Comparison of ENCODE assay signal across 25 mouse cellular contexts in the genomic region with DNA sequence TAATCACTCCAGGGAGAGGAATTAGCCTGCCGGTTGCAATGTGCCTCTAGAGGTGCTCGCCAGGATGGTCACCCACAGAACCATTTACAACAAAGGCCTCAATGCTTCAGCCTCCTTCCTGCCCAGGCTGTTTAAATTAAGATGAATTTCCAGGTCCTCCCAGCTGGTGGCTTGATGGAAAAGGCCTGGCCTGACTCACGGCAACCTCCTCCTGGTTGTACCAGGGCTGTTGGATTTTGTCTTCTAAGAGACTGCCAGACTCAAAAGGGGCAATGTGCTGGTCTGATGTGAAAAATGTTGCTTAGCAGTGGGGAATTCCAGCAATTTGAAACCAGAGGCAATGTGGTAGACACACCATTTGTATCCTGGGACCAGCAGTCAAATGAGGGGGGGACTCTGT. TPM values are rescaled to one million over a fixed set of nuclear protein-coding genes. Genes with fewer than 3 reads are reported as not detected.
A peak's percentile ranks its signal among the peaks of the same experiment; 100 is the strongest.
DNase-seq lines count a peak whose midpoint lies in the region; ATAC-seq and TF ChIP-seq lines count a peak whose summit lies in the region.
"Had no signal": no experiment of that assay in that cellular context is flagged by ENCODE, and none has a peak within 500 bp of the region (broad histone marks: within the 10 kb centered on the region; RNA-seq: fewer than 3 reads in every experiment).

No protein-coding gene starts in this region.

- no peak overlapping the region for H3K4me2 ChIP-seq in hindbrain, embryonic 13.5 days
- H3K4me2 ChIP-seq in embryonic facial prominence, embryonic 15.5 days (replicated peaks), result no peak overlapping the region
- no peak overlapping the region for H3K4me2 ChIP-seq in limb, embryonic 14.5 days (replicated peaks; ENCODE audit: low read depth, low read length, severe bottlenecking)
- no peak overlapping the region for H3K4me2 ChIP-seq in forebrain, embryonic 13.5 days
- H3K4me2 ChIP-seq in kidney, embryonic 16.5 days (replicated peaks; ENCODE audit: low read depth, low read length), result no peak overlapping the region
- H3K4me2 ChIP-seq: hindbrain, embryonic 14.5 days; intestine, embryonic 15.5 days; liver, embryonic 13.5 days; lung, embryonic 14.5 days; neural tube, embryonic 12.5 days had no signal

- H3K9ac ChIP-seq in hindbrain, embryonic 13.5 days, result no peak overlapping the region
- H3K9ac ChIP-seq in embryonic facial prominence, embryonic 15.5 days, result no peak overlapping the region
- no peak overlapping the region for H3K9ac ChIP-seq in limb, embryonic 14.5 days (ENCODE audit: low read depth, low read length, severe bottlenecking)
- H3K9ac ChIP-seq in forebrain, embryonic 13.5 days, result no peak overlapping the region
- no peak overlapping the region for H3K9ac ChIP-seq in kidney, embryonic 16.5 days (replicated peaks; ENCODE audit: low read length)
- H3K9ac ChIP-seq: hindbrain, embryonic 14.5 days; intestine, embryonic 15.5 days; liver, embryonic 13.5 days; lung, embryonic 14.5 days; neural tube, embryonic 12.5 days had no signal

- no peak for TF ChIP-seq POLR2A in limb, embryonic 14.5 days (IDR thresholded peaks at IDR 0.05; ENCODE audit: borderline replicate concordance, extremely low read depth, insufficient read depth, insufficient read length)

- WGBS in hindbrain, embryonic 10.5 days, result 60% methylated on average over 3 of the region's 3 CpGs
- 63% methylated on average over 3 of the region's 3 CpGs for WGBS in hindbrain, embryonic 13.5 days
- 31% methylated on average over 3 of the region's 3 CpGs for WGBS in embryonic facial prominence, embryonic 15.5 days
- 17% methylated on average over 3 of the region's 3 CpGs for whole genome bisulfite sequencing in limb, embryonic 14.5 days
- 65% methylated on average over 3 of the region's 3 CpGs for WGBS in forebrain, embryonic 13.5 days
- 67% methylated on average over 3 of the region's 3 CpGs for whole genome bisulfite sequencing in kidney, embryonic 16.5 days

- H3K4me1 ChIP-seq in hindbrain, embryonic 10.5 days (replicated peaks), result peaks cover 22% of the 10 kb centered on the region
- H3K4me1 ChIP-seq in hindbrain, embryonic 13.5 days (replicated peaks), result no peaks in the 10 kb centered on the region; the same call in 1 of the 2 replicates
- H3K4me1 ChIP-seq in embryonic facial prominence, embryonic 15.5 days, result peaks cover 15% of the 10 kb centered on the region; the same call in 1 of the 2 replicates
- peaks cover 10% of the 10 kb centered on the region for H3K4me1 ChIP-seq in limb, embryonic 14.5 days (ENCODE audit: control insufficient read depth, insufficient read depth, low read length)
- H3K4me1 ChIP-seq in forebrain, embryonic 13.5 days, result peaks cover 7% of the 10 kb centered on the region; the same call in 1 of the 2 replicates
- no peaks in the 10 kb centered on the region for H3K4me1 ChIP-seq in kidney, embryonic 16.5 days (ENCODE audit: insufficient read depth, low read length)
- H3K4me1 ChIP-seq: heart, embryonic 10.5 days; intestine, embryonic 15.5 days; liver, embryonic 13.5 days; midbrain, embryonic 10.5 days had no signal

- H3K9me3 ChIP-seq in hindbrain, embryonic 10.5 days, result no peaks in the 10 kb centered on the region
- no peaks in the 10 kb centered on the region for H3K9me3 ChIP-seq in hindbrain, embryonic 13.5 days
- H3K9me3 ChIP-seq in embryonic facial prominence, embryonic 15.5 days (replicated peaks), result no peaks in the 10 kb centered on the region
- no peaks in the 10 kb centered on the region for H3K9me3 ChIP-seq in limb, embryonic 14.5 days (ENCODE audit: control insufficient read depth, low read length)
- no peaks in the 10 kb centered on the region for H3K9me3 ChIP-seq in forebrain, embryonic 13.5 days (replicated peaks)
- no peaks in the 10 kb centered on the region for H3K9me3 ChIP-seq in kidney, embryonic 16.5 days (ENCODE audit: low read length)
- H3K9me3 ChIP-seq: heart, embryonic 10.5 days; intestine, embryonic 15.5 days; liver, embryonic 13.5 days; midbrain, embryonic 10.5 days; neural tube, embryonic 12.5 days had no signal

- DNase-seq in hindbrain, embryonic 10.5 days (ENCODE audit: low spot score), result peak; percentile 26
- peak; percentile 69 for DNase-seq in NIH3T3 (ENCODE audit: low read depth)
- DNase-seq in limb, embryonic 14.5 days (ENCODE audit: low spot score), result no peak
- no peak for DNase-seq in frontal cortex, postnatal 36 days (ENCODE audit: low spot score in 2 of 2)
- DNase-seq: adrenal gland, postnatal 10 days; cerebellum, adult 11-12 months; cerebellum, postnatal 36 days; liver, embryonic 13.5 days; lung, embryonic 14.5 days; lung, postnatal 4 days; right cerebral cortex, adult 18-20 months; thymus, postnatal 25 days had no signal

- no peaks in the 10 kb centered on the region for H3K27me3 ChIP-seq in hindbrain, embryonic 10.5 days (ENCODE audit: insufficient read depth, poor library complexity, severe bottlenecking)
- H3K27me3 ChIP-seq in hindbrain, embryonic 13.5 days, result no peaks in the 10 kb centered on the region
- H3K27me3 ChIP-seq in embryonic facial prominence, embryonic 15.5 days, result no peaks in the 10 kb centered on the region
- H3K27me3 ChIP-seq in limb, embryonic 14.5 days (ENCODE audit: control insufficient read depth, insufficient read depth, low read length), result no peaks in the 10 kb centered on the region
- H3K27me3 ChIP-seq in forebrain, embryonic 13.5 days, result no peaks in the 10 kb centered on the region
- no peaks in the 10 kb centered on the region for H3K27me3 ChIP-seq in kidney, embryonic 16.5 days (ENCODE audit: insufficient read depth, low read length)
- H3K27me3 ChIP-seq: intestine, embryonic 15.5 days; liver, embryonic 13.5 days; neural tube, embryonic 12.5 days had no signal

- no peaks in the 10 kb centered on the region for H3K36me3 ChIP-seq in hindbrain, embryonic 10.5 days
- no peaks in the 10 kb centered on the region for H3K36me3 ChIP-seq in hindbrain, embryonic 13.5 days
- H3K36me3 ChIP-seq in embryonic facial prominence, embryonic 15.5 days, result no peaks in the 10 kb centered on the region
- H3K36me3 ChIP-seq in limb, embryonic 14.5 days (ENCODE audit: control insufficient read depth, insufficient read depth, low read length), result no peaks in the 10 kb centered on the region
- H3K36me3 ChIP-seq in forebrain, embryonic 13.5 days (ENCODE audit: poor library complexity, severe bottlenecking), result no peaks in the 10 kb centered on the region
- no peaks in the 10 kb centered on the region for H3K36me3 ChIP-seq in kidney, embryonic 16.5 days (ENCODE audit: insufficient read depth, low read length)
- H3K36me3 ChIP-seq: heart, embryonic 10.5 days; intestine, embryonic 15.5 days; liver, embryonic 13.5 days; midbrain, embryonic 10.5 days; neural tube, embryonic 12.5 days had no signal

- H3K27ac ChIP-seq in hindbrain, embryonic 10.5 days, result peak overlapping the region; percentile 40; the same call in 1 of the 2 replicates
- H3K27ac ChIP-seq in hindbrain, embryonic 13.5 days, result no peak overlapping the region
- H3K27ac ChIP-seq in embryonic facial prominence, embryonic 15.5 days (replicated peaks), result 0 out of 2 replicates have a peak overlapping the region, but pooled peaks have one; percentile 4
- H3K27ac ChIP-seq in limb, embryonic 14.5 days (replicated peaks; ENCODE audit: low read depth, low read length), result peak overlapping the region; percentile 53
- H3K27ac ChIP-seq in forebrain, embryonic 13.5 days, result no peak overlapping the region
- H3K27ac ChIP-seq in kidney, embryonic 16.5 days (ENCODE audit: low read length), result no peak overlapping the region
- H3K27ac ChIP-seq: heart, embryonic 10.5 days; hindbrain, embryonic 14.5 days; intestine, embryonic 15.5 days; kidney, postnatal 0 days; liver, embryonic 13.5 days; midbrain, embryonic 10.5 days; neural tube, embryonic 12.5 days had no signal

- no peak overlapping the region for H3K4me3 ChIP-seq in hindbrain, embryonic 10.5 days
- H3K4me3 ChIP-seq in hindbrain, embryonic 13.5 days, result no peak overlapping the region
- H3K4me3 ChIP-seq in embryonic facial prominence, embryonic 15.5 days (replicated peaks), result no peak overlapping the region
- no peak overlapping the region for H3K4me3 ChIP-seq in limb, embryonic 14.5 days (replicated peaks; ENCODE audit: low read length)
- H3K4me3 ChIP-seq in forebrain, embryonic 13.5 days, result no peak overlapping the region
- H3K4me3 ChIP-seq in kidney, embryonic 16.5 days (ENCODE audit: low read length), result no peak overlapping the region
- H3K4me3 ChIP-seq: erythroblast, embryonic 14.5 days; heart, embryonic 10.5 days; intestine, embryonic 15.5 days; liver, embryonic 13.5 days; midbrain, embryonic 10.5 days; neural tube, embryonic 12.5 days had no signal

- ATAC-seq in hindbrain, embryonic 13.5 days (ENCODE audit: low FRiP score), result no peak
- no peak for ATAC-seq in embryonic facial prominence, embryonic 15.5 days (ENCODE audit: insufficient number of reproducible peaks, low FRiP score, low TSS enrichment, low read depth)
- ATAC-seq in limb, embryonic 14.5 days (ENCODE audit: low FRiP score, low read depth), result peak; percentile 25; the same call in 1 of the 2 replicates
- no peak for ATAC-seq in forebrain, embryonic 13.5 days
- ATAC-seq in kidney, embryonic 16.5 days (ENCODE audit: low FRiP score, low TSS enrichment), result no peak
- ATAC-seq: activated CD4-positive, CD25-positive, alpha-beta regulatory T cell, adult 4 months; forebrain, embryonic 14.5 days; intestine, embryonic 15.5 days had no signal

RNA-seq across cellular contexts. Expression of a gene that starts 56.8 kb away (rescaled TPM):
- 5.7 and 5.9 TPM in 2 replicates for polyA plus RNA-seq in hindbrain, embryonic 10.5 days (2016; fragmentation: Nextera tagmentation; extraction: Ambion mirVana)
- 5.2 and 6.1 TPM in 2 replicates for polyA plus RNA-seq in hindbrain, embryonic 13.5 days (2015; fragmentation: Nextera tagmentation; extraction: Ambion mirVana)
- polyA plus RNA-seq in embryonic facial prominence, embryonic 15.5 days (2015; fragmentation: Nextera tagmentation; extraction: Ambion mirVana), result 30.6 and 34.5 TPM in 2 replicates
- 50.4 and 57.7 TPM in 2 replicates for polyA plus RNA-seq in limb, embryonic 14.5 days (2012; rRNA removed)
- polyA plus RNA-seq in limb, embryonic 14.5 days (2014; fragmentation: Nextera tagmentation; extraction: Ambion mirVana), result 50.6 and 59.1 TPM in 2 replicates
- polyA plus RNA-seq in forebrain, embryonic 13.5 days (2015; fragmentation: Nextera tagmentation; extraction: Ambion mirVana), result 6.7 and 7.3 TPM in 2 replicates
- polyA plus RNA-seq in kidney, embryonic 16.5 days (2015; fragmentation: Nextera tagmentation; extraction: Ambion mirVana), result 10.8 and 13.1 TPM in 2 replicates
- polyA plus RNA-seq: activated CD4-positive, CD25-positive, alpha-beta regulatory T cell, adult 4 months; erythroblast, embryonic 14.5 days had no signal

Comparison
In these comparisons a context has a peak if more than half of its experiments do, and no peak if none do; other contexts are left out.
1. H3K27ac ChIP-seq: peak in hindbrain, embryonic 10.5 days (single experiment), embryonic facial prominence, embryonic 15.5 days (single experiment) and limb, embryonic 14.5 days (single experiment); none in hindbrain, embryonic 13.5 days (single experiment), forebrain, embryonic 13.5 days (single experiment) and kidney, embryonic 16.5 days (single experiment).
2. DNase-seq: peak in hindbrain, embryonic 10.5 days (single experiment) and NIH3T3 (single experiment); none in limb, embryonic 14.5 days (single experiment) and frontal cortex, postnatal 36 days (0 of 2).